Mouse (Mus musculus) heart, adult 2 months (tissue): ENCODE data around the gene Dab1. TPM values are rescaled to one million over a fixed set of nuclear protein-coding genes. Genes with fewer than 3 reads are reported as not detected.
A peak's percentile ranks its signal among the peaks of the same experiment; 100 is the strongest.

ENCODE experiments used
- DNase-seq, 2 experiments: peaks; one replicate each; pipeline ENCODE4 v3.0.0; 2021
- H3K27ac ChIP-seq: fragments of 200-600 bp; 2 replicates; pipeline ENCODE4 v1.8.1; 2022
- H3K27me3 ChIP-seq: fragments of 200-500 bp; 2 replicates; pipeline ENCODE4 v1.6.1; 2012; ENCODE audit warnings: mild to moderate bottlenecking, low read length, inconsistent platforms, mixed read lengths; ENCODE audit not compliant: control insufficient read depth, insufficient read depth
- H3K36me3 ChIP-seq: fragments of 200-500 bp; 2 replicates; pipeline ENCODE4 v1.6.1; 2012; ENCODE audit warnings: low read length, inconsistent platforms; ENCODE audit not compliant: control insufficient read depth, insufficient read depth
- H3K4me1 ChIP-seq: fragments of 200-500 bp; 2 replicates; pipeline ENCODE4 v1.6.1; 2011; ENCODE audit warnings: low read length; ENCODE audit not compliant: control insufficient read depth, insufficient read depth
- H3K4me3 ChIP-seq: fragments of 200-600 bp; 2 replicates; pipeline ENCODE4 v1.8.1; 2022
- H3K79me2 ChIP-seq: fragments of 200-500 bp; replicated peaks from 2 replicates; pipeline ENCODE4 v1.6.1; 2012; ENCODE audit warnings: mild to moderate bottlenecking, inconsistent platforms, low read length, moderate library complexity, mixed read lengths; ENCODE audit not compliant: control insufficient read depth, insufficient read depth
- H3K9ac ChIP-seq: fragments of 200-500 bp; 2 replicates; pipeline ENCODE4 v1.6.1; 2012; ENCODE audit warnings: low read depth, mild to moderate bottlenecking, control low read depth, inconsistent platforms, low read length, mixed read lengths
- CTCF ChIP-seq: fragments of 200-600 bp; IDR thresholded peaks from 2 replicates; pipeline ENCODE4 v1.8.1; 2022; ENCODE audit warnings: antibody characterized with exemption, mild to moderate bottlenecking, moderate library complexity
- EP300 ChIP-seq: fragments of 200-500 bp; IDR thresholded peaks from 2 replicates; pipeline ENCODE4 v1.6.1; 2011; ENCODE audit warnings: low read depth, low read length, control low read depth; ENCODE audit not compliant: insufficient read depth
- POLR2A ChIP-seq: fragments of 200-500 bp; IDR thresholded peaks from 2 replicates; pipeline ENCODE4 v1.6.1; 2011; ENCODE audit warnings: mild to moderate bottlenecking, low read depth, low read length, control low read depth; ENCODE audit not compliant: insufficient read depth
- WGBS: fragments of 180-500 bp; shearing (Covaris S2); methylation state at CpG from one replicate; pipeline ENCODE4 v1.1.7; 2018; 5-methylcytosine and 5-hydroxymethylcytosine counted together
- intact Hi-C: fragments of 180-260 bp; cut with DNase I; formaldehyde crosslinking; loops from one replicate; pipeline ENCODE4 v1.15.1; 2025
- polyA plus RNA-seq: library from polyadenylated mRNA; depleted of rRNA; stranded (reverse); fragments of >200 nt; gene quantifications from 2 replicates; pipeline ENCODE4 v1.2.3, GENCODE M21; 2012
- total RNA-seq, 2 experiments: library from RNA; stranded (reverse); gene quantifications; 2 replicates each; pipeline ENCODE4 v1.2.3; 2021

The Dab1 gene
- total and polyA plus RNA-seq, 3 experiments, result 0.21 TPM; not detected in 2

DNA sequence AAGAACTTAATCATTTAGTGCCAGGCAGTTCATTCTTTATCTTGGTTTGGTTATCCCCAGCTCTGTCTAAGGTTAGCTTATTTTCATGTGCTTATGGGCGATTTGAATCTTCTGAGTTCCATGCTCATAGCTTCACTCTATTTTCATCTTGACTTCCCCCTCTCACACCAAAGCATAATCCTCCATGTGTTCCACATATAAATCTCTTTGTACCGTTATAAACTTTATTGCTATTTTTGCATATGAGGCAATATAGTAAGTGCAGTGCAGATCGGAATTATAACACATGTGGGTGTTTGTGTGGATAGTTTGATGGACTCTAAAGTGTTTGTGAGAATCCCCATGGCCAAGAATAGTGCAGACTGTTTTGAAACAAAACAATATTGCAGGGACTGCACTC lies 919.3 kb downstream of the Dab1 start:
- Histone ChIP-seq H3K4me1 (no peaks in the 10 kb centered on the region), H3K4me3 (no peak overlapping the region), H3K27me3 (peaks cover 1% of the 10 kb centered on the region; the same call in 1 of the 2 replicates), H3K9ac (no peak overlapping the region), H3K27ac (no peak overlapping the region), H3K36me3 (no peaks in the 10 kb centered on the region), H3K79me2 (no peaks in the 10 kb centered on the region)
- intact Hi-C loops, result no loop called here
- DNase-seq, result no peak
- 65% methylated on average over 3 of the region's 3 CpGs for WGBS
- TF ChIP-seq EP300 (no peak), CTCF (no peak), POLR2A (no peak)

DNA sequence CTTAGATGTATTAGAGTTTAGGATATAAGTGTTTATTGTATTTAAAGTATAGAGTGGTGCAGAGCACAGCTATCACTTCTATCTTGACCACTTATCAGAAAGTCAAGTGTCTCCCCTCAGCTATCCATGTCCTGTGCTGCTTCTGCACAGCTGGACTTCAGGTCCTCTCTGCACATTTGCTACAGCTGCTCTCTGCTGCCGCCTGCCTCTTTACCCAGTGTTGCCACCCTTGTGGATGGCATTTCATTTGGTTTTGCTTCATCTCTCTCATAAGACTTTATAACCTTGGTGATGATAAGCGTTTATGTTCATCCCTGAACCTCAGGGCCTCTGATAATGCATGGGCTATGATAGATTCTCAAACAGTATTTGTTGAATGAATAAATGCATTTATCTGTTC lies 919.9 kb downstream of the Dab1 start:
- no peaks in the 10 kb centered on the region for H3K36me3 ChIP-seq
- DNase-seq, result no peak
- no peak overlapping the region for H3K27ac ChIP-seq
- no peaks in the 10 kb centered on the region for H3K79me2 ChIP-seq
- H3K4me1 ChIP-seq, result no peaks in the 10 kb centered on the region
- no peak overlapping the region for H3K9ac ChIP-seq
- H3K27me3 ChIP-seq, result peaks cover 1% of the 10 kb centered on the region; the same call in 1 of the 2 replicates
- intact Hi-C loops, result no loop called here
- TF ChIP-seq CTCF, result peak; percentile 41
- no peak for TF ChIP-seq POLR2A
- 73% methylated on average over 2 of the region's 2 CpGs for WGBS
- no peak overlapping the region for H3K4me3 ChIP-seq

DNA sequence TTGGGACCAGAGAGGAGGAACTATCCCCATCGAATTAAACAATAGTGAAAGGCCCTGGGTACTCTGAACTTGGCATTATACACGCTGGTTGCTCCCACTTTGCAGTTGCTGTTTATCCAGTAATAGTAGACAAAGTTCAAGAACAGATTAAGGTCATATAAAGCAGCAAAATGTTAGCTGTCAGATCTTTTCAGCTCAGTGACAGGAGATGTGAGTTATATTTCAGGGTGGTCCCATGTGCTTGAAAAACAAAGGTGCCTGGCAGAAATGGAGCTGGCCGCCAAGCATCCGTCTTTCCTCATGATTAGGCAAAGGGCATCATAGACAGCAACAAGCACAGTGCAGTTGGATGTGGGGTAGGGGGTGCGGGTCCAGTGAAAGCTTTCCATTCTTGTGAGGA lies 927.9 kb downstream of the Dab1 start:
- intact Hi-C loops, result no loop called here
- no peaks in the 10 kb centered on the region for H3K4me1 ChIP-seq
- H3K79me2 ChIP-seq, result no peaks in the 10 kb centered on the region
- WGBS, result 78% methylated on average over 5 of the region's 5 CpGs
- no peaks in the 10 kb centered on the region for H3K27me3 ChIP-seq
- H3K4me3 ChIP-seq, result no peak overlapping the region
- no peak overlapping the region for H3K27ac ChIP-seq
- H3K36me3 ChIP-seq, result no peaks in the 10 kb centered on the region
- no peak for DNase-seq
- TF ChIP-seq EP300, result no peak
- no peak for TF ChIP-seq CTCF
- TF ChIP-seq POLR2A, result no peak
- H3K9ac ChIP-seq, result no peak overlapping the region

DNA sequence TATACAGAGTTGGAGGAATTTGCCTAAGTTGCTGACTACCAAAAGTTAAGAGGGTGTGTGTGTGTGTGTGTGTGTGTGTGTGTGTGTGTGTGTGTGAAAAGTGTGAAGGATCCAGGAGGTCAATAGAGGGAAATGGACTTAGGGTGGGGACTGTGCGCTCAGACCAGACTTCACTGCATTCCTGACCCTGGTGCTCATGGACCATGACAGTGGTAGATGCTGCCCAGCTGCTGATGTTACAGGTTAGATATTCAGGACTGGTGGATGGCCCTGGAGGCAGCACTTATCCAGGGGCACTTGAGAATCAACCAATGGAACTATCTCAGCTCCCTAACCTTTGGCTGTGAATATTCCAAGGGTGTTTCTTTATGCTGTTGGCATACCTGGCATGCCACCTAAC lies 929.1 kb downstream of the Dab1 start:
- TF ChIP-seq EP300, result no peak
- TF ChIP-seq POLR2A, result no peak
- no peak for TF ChIP-seq CTCF
- H3K9ac ChIP-seq, result no peak overlapping the region
- no peak overlapping the region for H3K4me3 ChIP-seq
- no peaks in the 10 kb centered on the region for H3K79me2 ChIP-seq
- no peaks in the 10 kb centered on the region for H3K36me3 ChIP-seq
- H3K4me1 ChIP-seq, result no peaks in the 10 kb centered on the region
- intact Hi-C loops, result no loop called here
- no peaks in the 10 kb centered on the region for H3K27me3 ChIP-seq
- DNase-seq, result no peak
- WGBS, result 86% methylated on average over 1 of the region's 1 CpGs
- H3K27ac ChIP-seq, result no peak overlapping the region

DNA sequence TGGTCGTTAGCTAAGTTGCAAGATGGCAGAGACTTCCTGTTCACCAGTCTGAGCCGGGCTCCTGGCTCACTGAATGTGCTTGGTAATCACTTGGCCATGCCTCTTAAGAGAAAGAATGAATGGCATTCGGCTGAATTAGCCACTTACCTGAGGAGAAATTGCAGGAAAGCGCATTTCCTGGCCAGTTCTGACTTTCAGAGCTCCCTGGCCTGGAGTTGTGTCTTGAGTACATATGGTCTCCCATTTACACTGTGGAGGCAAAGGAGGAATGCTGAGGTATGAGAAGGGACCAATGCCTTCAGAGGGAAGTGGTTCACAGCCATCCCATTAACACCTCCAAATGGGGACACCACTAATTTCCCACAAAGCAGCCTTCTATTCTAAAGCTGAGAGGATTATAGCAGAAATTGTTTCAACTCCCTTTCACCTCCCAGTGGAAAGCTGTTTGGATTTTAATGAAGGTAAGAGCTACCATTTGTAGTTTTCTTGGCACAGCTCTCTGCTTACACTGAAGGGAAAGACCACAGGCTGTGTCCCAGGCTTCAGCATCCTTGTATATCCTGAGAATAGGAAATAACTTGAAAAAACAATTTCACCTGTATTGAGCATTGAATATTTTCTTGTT lies 931.5 kb downstream of the Dab1 start:
- Histone ChIP-seq H3K4me1 (no peaks in the 10 kb centered on the region), H3K27ac (no peak overlapping the region), H3K79me2 (no peaks in the 10 kb centered on the region), H3K27me3 (no peaks in the 10 kb centered on the region), H3K4me3 (no peak overlapping the region), H3K36me3 (no peaks in the 10 kb centered on the region), H3K9ac (no peak overlapping the region)
- WGBS, result 48% methylated on average over 4 of the region's 4 CpGs
- TF ChIP-seq EP300, result no peak
- TF ChIP-seq CTCF, result no peak
- TF ChIP-seq POLR2A, result no peak
- no peak for DNase-seq
- intact Hi-C loops, result no loop called here

DNA sequence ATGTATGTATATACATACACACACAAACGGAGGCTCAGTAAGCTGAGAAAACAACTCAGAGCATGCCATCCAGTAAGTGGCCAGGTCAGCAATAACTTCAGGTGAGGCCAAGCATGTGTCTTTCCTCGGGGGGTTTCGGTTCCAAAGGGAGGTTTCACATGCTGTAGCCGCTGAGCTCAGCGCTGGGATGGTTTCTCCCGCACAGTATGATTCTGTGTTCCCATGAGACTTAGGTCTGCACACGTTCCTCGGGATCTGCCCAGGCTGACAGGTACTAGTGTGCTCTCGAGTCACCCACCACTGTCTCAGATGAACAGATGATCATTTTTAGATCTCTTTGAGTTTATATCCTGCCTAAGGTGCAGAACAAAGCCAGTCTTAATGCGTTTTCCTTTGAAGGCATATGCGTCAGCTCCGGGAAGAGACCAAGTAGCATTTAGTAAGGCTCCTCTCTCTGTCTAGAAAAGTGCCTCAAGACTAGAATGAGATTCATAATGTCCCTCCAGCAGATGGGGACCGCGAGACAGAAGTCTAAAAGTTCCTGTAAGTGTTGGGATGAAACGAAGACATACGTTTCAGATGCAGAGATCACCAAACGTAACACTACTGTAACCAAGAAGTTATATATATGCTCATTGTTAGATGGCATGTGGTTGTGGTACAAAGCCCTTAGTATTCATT lies 932.4 kb downstream of the Dab1 start:
- Histone ChIP-seq H3K4me1 (no peaks in the 10 kb centered on the region), H3K36me3 (no peaks in the 10 kb centered on the region), H3K27ac (no peak overlapping the region), H3K9ac (no peak overlapping the region), H3K79me2 (no peaks in the 10 kb centered on the region), H3K4me3 (no peak overlapping the region), H3K27me3 (no peaks in the 10 kb centered on the region)
- no peak for DNase-seq
- intact Hi-C loops, result no loop called here
- 85% methylated on average over 17 of the region's 17 CpGs for WGBS
- TF ChIP-seq EP300 (no peak), CTCF (no peak), POLR2A (no peak)
